Comparison of ENCODE assay signal across 9 mouse cellular contexts in the genomic region with DNA sequence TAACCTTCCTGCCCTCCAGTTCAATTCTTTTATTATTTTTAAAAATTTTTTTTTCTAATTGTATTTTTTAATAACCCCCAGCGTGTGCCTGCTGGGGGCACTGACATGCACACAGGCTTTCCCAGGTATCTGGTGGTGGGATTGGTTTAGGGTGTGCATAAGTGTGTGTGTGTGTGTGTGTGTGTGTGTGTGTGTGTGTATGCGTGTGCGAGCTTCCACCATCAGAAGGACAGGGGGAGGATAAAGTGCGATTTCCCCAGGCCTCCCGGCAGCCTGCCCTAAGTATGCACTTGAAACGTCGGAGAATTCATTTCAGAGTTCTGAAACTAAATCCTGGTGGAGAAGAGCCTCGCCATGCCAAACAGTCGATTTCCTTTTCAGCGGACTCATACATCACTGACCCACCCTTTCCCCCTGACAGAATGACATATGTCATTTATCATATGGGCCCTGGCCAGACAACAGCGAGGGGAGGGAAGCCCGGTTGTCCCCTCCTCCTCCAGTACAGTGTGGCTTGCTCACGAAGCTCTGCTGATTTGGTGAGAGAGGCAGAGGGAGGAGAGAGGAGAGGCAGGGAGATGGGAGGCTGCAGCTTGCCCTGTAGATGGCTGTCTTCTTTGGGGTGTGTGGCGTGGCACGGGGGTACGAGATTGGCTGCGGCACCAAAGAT. TPM values are rescaled to one million over a fixed set of nuclear protein-coding genes. Genes with fewer than 3 reads are reported as not detected.
A peak's percentile ranks its signal among the peaks of the same experiment; 100 is the strongest.
DNase-seq lines count a peak whose midpoint lies in the region; ATAC-seq and TF ChIP-seq lines count a peak whose summit lies in the region.
"Had no signal": no experiment of that assay in that cellular context is flagged by ENCODE, and none has a peak within 500 bp of the region (broad histone marks: within the 10 kb centered on the region; RNA-seq: fewer than 3 reads in every experiment).

No protein-coding gene starts in this region.

- no peak for TF ChIP-seq POLR2A in brain, embryonic 14.5 days (IDR thresholded peaks at IDR 0.05; ENCODE audit: borderline replicate concordance, extremely low read depth, insufficient read depth, insufficient read length, poor library complexity, severe bottlenecking)

- H3K4me3 ChIP-seq in hindbrain, embryonic 15.5 days, result peak overlapping the region; percentile 23

- 22% methylated on average over 17 of the region's 17 CpGs for WGBS in hindbrain, embryonic 15.5 days

- peaks cover 55% of the 10 kb centered on the region for H3K4me1 ChIP-seq in hindbrain, embryonic 15.5 days (replicated peaks)

- H3K9me3 ChIP-seq in hindbrain, embryonic 15.5 days, result no peaks in the 10 kb centered on the region

- H3K4me2 ChIP-seq in hindbrain, embryonic 15.5 days, result peak overlapping the region; percentile 53

- peak overlapping the region; percentile 72 for H3K27ac ChIP-seq in hindbrain, embryonic 15.5 days (replicated peaks)
- H3K27ac ChIP-seq: liver, embryonic 14.5 days had no signal

- no peaks in the 10 kb centered on the region for H3K27me3 ChIP-seq in hindbrain, embryonic 15.5 days

- H3K9ac ChIP-seq in hindbrain, embryonic 15.5 days, result peak overlapping the region; percentile 25; the same call in 1 of the 2 replicates
- H3K9ac ChIP-seq: liver, embryonic 14.5 days had no signal

- TF ChIP-seq CTCF in brain, embryonic 14.5 days (IDR thresholded peaks at IDR 0.05; ENCODE audit: borderline replicate concordance, extremely low read depth, insufficient read depth, insufficient read length), result no peak

- ATAC-seq in cerebellum, adult (ENCODE audit: insufficient number of reproducible peaks, low FRiP score, low TSS enrichment), result 0 out of 2 replicates have a peak, but pooled peaks have one; percentile 66
- peak; percentile 83 for ATAC-seq in hindbrain, embryonic 15.5 days (ENCODE audit: low FRiP score, low read depth)
- no peak for ATAC-seq in monocyte, adult 5-6 weeks (replicated peaks; ENCODE audit: insufficient number of reproducible peaks, low FRiP score, low TSS enrichment, poor library complexity, severe bottlenecking)

- no peak for DNase-seq in cerebellum, adult 8-10 months
- peak; percentile 66 for DNase-seq in brain, embryonic 14.5 days (ENCODE audit: low read depth)
- peak; percentile 21 for DNase-seq in lung, postnatal 25 days (ENCODE audit: low spot score)
- no peak for DNase-seq in gastrocnemius, adult 8-10 months (ENCODE audit: low spot score in 2 of 2)
- DNase-seq in urinary bladder, postnatal 10 days (ENCODE audit: low spot score), result no peak

- no peaks in the 10 kb centered on the region for H3K36me3 ChIP-seq in hindbrain, embryonic 15.5 days

RNA-seq across cellular contexts. Expression of gene Tshz3, which starts 9.9 kb away (rescaled TPM):
- 22.7 and 34.9 TPM in 2 replicates for polyA plus RNA-seq in brain, embryonic 14.5 days (2012; rRNA removed)
- polyA plus RNA-seq in hindbrain, embryonic 15.5 days (2015; fragmentation: Nextera tagmentation; extraction: Ambion mirVana), result 27.4 and 35.8 TPM in 2 replicates
- total RNA-seq in monocyte, adult 5-6 weeks (2017), result 1.3 to 12.4 TPM (median 2.1 TPM) in 3 replicates
- total RNA-seq in gastrocnemius, adult 8-10 months (2022), result 1 to 10 TPM; 1.1 to 2.2 (median 1.7) TPM

Comparison
In these comparisons a context has a peak if more than half of its experiments do, and no peak if none do; other contexts are left out.
1. DNase-seq: peak in brain, embryonic 14.5 days (single experiment) and lung, postnatal 25 days (single experiment); none in cerebellum, adult 8-10 months (single experiment), gastrocnemius, adult 8-10 months (0 of 2) and urinary bladder, postnatal 10 days (single experiment).